Mouse (Mus musculus) thymus, adult 2 months (tissue): ENCODE results near the gene Zscan25. TPM values are rescaled to one million over a fixed set of nuclear protein-coding genes. Genes with fewer than 3 reads are reported as not detected.
"Not testable (repeated sequence)": the region's sequence is repeated elsewhere in the genome, so short reads cannot be mapped to it uniquely, and the experiment has no call there.

Experiments
- DNase-seq: peaks from one replicate; pipeline ENCODE4 v3.0.0; 2021
- H3K27ac ChIP-seq: fragments of 200-500 bp; 2 replicates; pipeline ENCODE4 v1.5.1; 2012; ENCODE audit warnings: low read length, control low read depth; ENCODE audit not compliant: control insufficient read depth, insufficient read depth
- H3K27me3 ChIP-seq: fragments of 200-500 bp; 2 replicates; pipeline ENCODE4 v1.6.1; 2012; ENCODE audit warnings: mild to moderate bottlenecking, low read length, moderate library complexity, mixed read lengths; ENCODE audit not compliant: control insufficient read depth, insufficient read depth
- H3K36me3 ChIP-seq: fragments of 200-500 bp; 2 replicates; pipeline ENCODE4 v1.6.1; 2012; ENCODE audit warnings: mild to moderate bottlenecking, low read length, moderate library complexity; ENCODE audit not compliant: control insufficient read depth, insufficient read depth
- H3K4me1 ChIP-seq: fragments of 200-500 bp; replicated peaks from 2 replicates; pipeline ENCODE4 v1.6.1; 2012; ENCODE audit warnings: low read length; ENCODE audit not compliant: control insufficient read depth, insufficient read depth
- H3K4me3 ChIP-seq: fragments of 200-500 bp; 2 replicates; pipeline ENCODE4 v1.5.1; 2012; ENCODE audit warnings: mild to moderate bottlenecking, low read length, control low read depth, moderate library complexity; ENCODE audit not compliant: control insufficient read depth, insufficient read depth
- CTCF ChIP-seq: fragments of 200-500 bp; IDR thresholded peaks from 2 replicates; pipeline ENCODE4 v1.5.1; 2012; ENCODE audit warnings: mild to moderate bottlenecking, control low read depth, low read length, moderate library complexity, borderline replicate concordance; ENCODE audit not compliant: control insufficient read depth, poor library complexity, insufficient read depth; ENCODE audit errors: extremely low read depth
- POLR2A ChIP-seq: fragments of 200-500 bp; IDR thresholded peaks from 2 replicates; pipeline ENCODE4 v1.6.1; 2012; ENCODE audit warnings: mild to moderate bottlenecking, low read length, control low read depth, moderate library complexity; ENCODE audit not compliant: control insufficient read depth, poor library complexity, insufficient read depth; ENCODE audit errors: extremely low read depth
- WGBS: fragments of 180-500 bp; shearing (Covaris S2); methylation state at CpG from one replicate; pipeline ENCODE4 v1.1.7; 2018; 5-methylcytosine and 5-hydroxymethylcytosine counted together
- polyA plus RNA-seq: library from polyadenylated mRNA; depleted of rRNA; stranded (reverse); fragments of >200 nt; gene quantifications from 2 replicates; pipeline ENCODE4 v1.2.3, GENCODE M21; 2012; rRNA removed

Zscan25 gene
- polyA plus RNA-seq: 32.4 and 34.0 TPM in 2 replicates

- Histone ChIP-seq H3K27me3 (no peaks in the 10 kb centered on the region), H3K36me3 (peaks cover 20% of the 10 kb centered on the region), H3K27ac (peak within 1 kb of the TSS; percentile 57), H3K4me1 (peaks cover 3% of the 10 kb centered on the region; the same call in 1 of the 2 replicates), H3K4me3 (peak within 1 kb of the TSS; percentile 69)
- WGBS: under 1% methylated on average over 50 of the region's 50 CpGs
- DNase-seq: peak; percentile 87
- TF ChIP-seq POLR2A (peak; percentile 70; the same call in 1 of the 2 replicates), CTCF (no peak)
Measured at GRCm38 (mm10) chr5:145280371-145281143, at the start of gene Zscan25. Gene Zscan25, plus strand, starts transcription at chr5:145280500.

- no peak overlapping the region for H3K27ac ChIP-seq
- TF ChIP-seq CTCF (no peak), POLR2A (no peak)
- H3K4me1 ChIP-seq: peaks cover 4% of the 10 kb centered on the region
- no peak for DNase-seq
- H3K4me3 ChIP-seq: no peak overlapping the region
- 93% methylated on average over 4 of the region's 4 CpGs for WGBS
- H3K36me3 ChIP-seq: peaks cover 19% of the 10 kb centered on the region
- H3K27me3 ChIP-seq: no peaks in the 10 kb centered on the region
Measured at GRCm38 (mm10) chr5:145230641-145231040, 49.7 kb upstream of the Zscan25 start.

GRCm38 (mm10) chr5:145231367-145231871, 48.9 kb upstream of the Zscan25 start, which contains the start of gene Zfp655:
Gene Zfp655, plus strand, starts transcription at chr5:145231715.
- H3K4me3 ChIP-seq: peak within 1 kb of the TSS; percentile 78
- under 1% methylated on average over 42 of the region's 42 CpGs for WGBS
- peaks cover 4% of the 10 kb centered on the region for H3K4me1 ChIP-seq
- H3K36me3 ChIP-seq: peaks cover 21% of the 10 kb centered on the region
- TF ChIP-seq CTCF (peak; percentile 43; the same call in 1 of the 2 replicates), POLR2A (peak; percentile 91)
- H3K27me3 ChIP-seq: no peaks in the 10 kb centered on the region
- DNase-seq: peak; percentile 97
- peak within 1 kb of the TSS; percentile 48; the same call in 1 of the 2 replicates for H3K27ac ChIP-seq

DNA sequence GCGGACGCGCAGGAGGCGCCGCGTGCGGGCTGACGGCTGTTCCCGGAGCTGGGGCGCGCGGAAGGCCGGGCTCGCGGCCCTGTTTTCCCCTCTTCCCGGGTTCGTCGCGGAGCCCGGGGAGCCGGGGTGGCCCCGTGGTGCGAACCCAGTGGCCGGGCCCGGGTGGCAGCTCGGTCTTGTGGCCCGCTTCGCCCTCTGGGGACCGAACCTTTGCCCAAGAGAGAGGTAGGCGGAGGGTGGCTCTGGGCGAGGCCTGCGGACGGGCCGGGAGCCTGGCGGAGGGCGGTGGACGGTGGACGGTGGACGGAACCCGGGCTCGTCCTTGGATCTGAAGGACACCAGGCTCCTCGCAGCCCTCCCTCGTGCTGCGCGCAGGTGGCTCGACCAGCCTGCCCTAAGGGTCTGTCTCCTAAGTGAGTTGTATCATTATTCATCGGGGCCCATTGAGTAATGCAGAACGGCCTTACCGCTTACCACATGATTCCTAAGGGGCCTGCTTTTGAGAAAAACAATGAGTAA, 48.3 kb upstream of the Zscan25 start:
- H3K4me1 ChIP-seq: peaks cover 4% of the 10 kb centered on the region
- H3K27ac ChIP-seq: no peak overlapping the region
- TF ChIP-seq CTCF: no peak
- no peak for TF ChIP-seq POLR2A
- DNase-seq: no peak
- H3K27me3 ChIP-seq: no peaks in the 10 kb centered on the region
- peak overlapping the region; percentile 78 for H3K4me3 ChIP-seq
- under 1% methylated on average over 49 of the region's 49 CpGs for WGBS
- peaks cover 24% of the 10 kb centered on the region for H3K36me3 ChIP-seq

GRCm38 (mm10) chr5:145234636-145235035, 45.7 kb upstream of the Zscan25 start:
- Histone ChIP-seq H3K27me3 (no peaks in the 10 kb centered on the region), H3K36me3 (peaks cover 47% of the 10 kb centered on the region), H3K4me1 (peaks cover 4% of the 10 kb centered on the region), H3K4me3 (no peak overlapping the region), H3K27ac (no peak overlapping the region)
- TF ChIP-seq POLR2A: no peak
- TF ChIP-seq CTCF: no peak
- peak; percentile 41 for DNase-seq

- DNase-seq: no peak
- 97% methylated on average over 3 of the region's 3 CpGs for WGBS
- Histone ChIP-seq H3K4me1 (no peaks in the 10 kb centered on the region), H3K36me3 (peaks cover 14% of the 10 kb centered on the region), H3K27ac (no peak overlapping the region), H3K4me3 (no peak overlapping the region), H3K27me3 (no peaks in the 10 kb centered on the region)
- TF ChIP-seq CTCF (no peak), POLR2A (no peak)
Measured at GRCm38 (mm10) chr5:145249520-145249919, 30.8 kb upstream of the Zscan25 start.

GRCm38 (mm10) chr5:145273568-145273967, 6.7 kb upstream of the Zscan25 start:
- not testable (repeated sequence) for H3K4me1 ChIP-seq, H3K27me3 ChIP-seq, H3K4me3 ChIP-seq, H3K36me3 ChIP-seq, H3K27ac ChIP-seq, DNase-seq
- 91% methylated on average over 2 of the region's 2 CpGs for WGBS
